Mouse (Mus musculus): ENCODE results near the gene Cct6b. TPM values are rescaled to one million over a fixed set of nuclear protein-coding genes. Genes with fewer than 3 reads are reported as not detected.
"Not testable (repeated sequence)": the region's sequence is repeated elsewhere in the genome, so short reads cannot be mapped to it uniquely, and the experiment has no call there.

Cct6b gene
- total RNA-seq, 2 experiments from 2014 or later = 0.53 to 1.0 TPM

GRCm38 (mm10) chr11:82705082-82705481 is 59.0 kb downstream of the Cct6b start:
- no peak for DNase-seq (ENCODE audit: low spot score in 2 of 2)

- DNase-seq (ENCODE audit: low spot score in 2 of 2) = no peak
These were observed 64.2 kb downstream of the Cct6b start for GRCm38 (mm10) chr11:82699865-82700410.

GRCm38 (mm10) chr11:82695930-82696329 is 68.2 kb downstream of the Cct6b start:
- DNase-seq (ENCODE audit: low spot score in 2 of 2) = no peak

- not testable (repeated sequence) for DNase-seq (ENCODE audit: low spot score in 2 of 2)
These were observed 69.2 kb downstream of the Cct6b start for GRCm38 (mm10) chr11:82694947-82695346.

GRCm38 (mm10) chr11:82692668-82693067 is 71.5 kb downstream of the Cct6b start:
- DNase-seq (ENCODE audit: low spot score in 2 of 2) = no peak

- DNase-seq (ENCODE audit: low spot score in 2 of 2) = no peak
These were observed 73.6 kb downstream of the Cct6b start for GRCm38 (mm10) chr11:82690476-82690875.

GRCm38 (mm10) chr11:82687668-82688067 is 76.5 kb downstream of the Cct6b start:
- DNase-seq (ENCODE audit: low spot score in 2 of 2) = no peak

GRCm38 (mm10) chr11:82684676-82685075 is 79.4 kb downstream of the Cct6b start:
- no peak for DNase-seq (ENCODE audit: low spot score in 2 of 2)

GRCm38 (mm10) chr11:82683765-82684505 is 80.2 kb downstream of the Cct6b start:
- no peak for DNase-seq (ENCODE audit: low spot score in 2 of 2)

- DNase-seq (ENCODE audit: low spot score in 2 of 2) = no peak
These were observed 85.6 kb downstream of the Cct6b start for GRCm38 (mm10) chr11:82678561-82678960.

Other genes starting within 250 kb of the Cct6b start
- gene Zfp830, start within 50 bp of the Cct6b start, total RNA-seq (2021) = 10 to 100 TPM; 22.2 to 22.6 TPM
- 10 to 100 TPM; 31.5 to 34.9 TPM for gene Lig3, start 16.8 kb upstream of the Cct6b start, total RNA-seq (2021)
- gene Rffl, start 106.9 kb upstream of the Cct6b start, total RNA-seq (2021) = 10 to 100 TPM; 10.6 to 12.0 TPM
- 10 to 100 TPM; 16.4 to 16.8 TPM for gene Rad51d, start 126.3 kb upstream of the Cct6b start, total RNA-seq (2021)
- under 1 TPM; 0.23 to 0.25 TPM for gene Fndc8, start 127.8 kb upstream of the Cct6b start, total RNA-seq (2021)
- gene Nle1, start 144.1 kb upstream of the Cct6b start, total RNA-seq (2021) = 10 to 100 TPM; 30.7 to 33.4 TPM
- 10 to 100 TPM; 14.9 to 15.5 TPM for gene Unc45b, start 146.2 kb upstream of the Cct6b start, total RNA-seq (2021)
- gene Slfn5, start 187.0 kb upstream of the Cct6b start, total RNA-seq (2021) = 10 to 100 TPM; 25.0 to 25.4 TPM
- 10 to 100 TPM; 15.7 to 18.1 TPM for gene Slfn9, start 227.5 kb upstream of the Cct6b start, total RNA-seq (2021)

Data from adrenal gland, postnatal 4 days (tissue).